ENCODE assay signal across 28 mouse cellular contexts in genomic region chr10:34086514-34086913, GRCm38 (mm10). TPM values are rescaled to one million over a fixed set of nuclear protein-coding genes. Genes with fewer than 3 reads are reported as not detected.
DNase-seq lines count a peak whose midpoint lies in the region; ATAC-seq and TF ChIP-seq lines count a peak whose summit lies in the region.
"Had no signal": no experiment of that assay in that cellular context is flagged by ENCODE, and none has a peak within 500 bp of the region (broad histone marks: within the 10 kb centered on the region; RNA-seq: fewer than 3 reads in every experiment).

No protein-coding gene starts in this region.

- H3K36me3 ChIP-seq in lung, embryonic 14.5 days (ENCODE audit: insufficient read depth): no peaks in the 10 kb centered on the region
- H3K36me3 ChIP-seq in lung, embryonic 16.5 days (ENCODE audit: control insufficient read depth, insufficient read depth, low read length): no peaks in the 10 kb centered on the region
- no peaks in the 10 kb centered on the region for H3K36me3 ChIP-seq in lung, postnatal 0 days (ENCODE audit: insufficient read depth, low read length)
- H3K36me3 ChIP-seq: G1E had no signal

- H3K27ac ChIP-seq in layer of hippocampus, adult 2 months: peak overlapping the region; percentile 4; the same call in 1 of the 2 replicates
- H3K27ac ChIP-seq in lung, embryonic 14.5 days (ENCODE audit: low read depth): peak overlapping the region; percentile 24; the same call in 1 of the 2 replicates
- H3K27ac ChIP-seq in lung, embryonic 16.5 days (ENCODE audit: low read length): no peak overlapping the region
- H3K27ac ChIP-seq in lung, postnatal 0 days (ENCODE audit: low read length): no peak overlapping the region
- H3K27ac ChIP-seq in embryonic fibroblast, embryonic 13.5 days (ENCODE audit: insufficient read depth, low read length): peak overlapping the region; percentile 57

- peak; percentile 67; the same call in 1 of the 2 replicates for ATAC-seq in lung, embryonic 14.5 days (ENCODE audit: insufficient read depth)
- peak; percentile 49 for ATAC-seq in lung, embryonic 16.5 days (ENCODE audit: low read depth)
- ATAC-seq in lung, postnatal 0 days: no peak
- ATAC-seq: activated CD4-positive, CD25-positive, alpha-beta regulatory T cell, adult 4 months; CD4-positive, CD25-positive, alpha-beta regulatory T cell, adult 4 months; Patski had no signal

- TF ChIP-seq POLR2A in embryonic fibroblast, embryonic 13.5 days (IDR thresholded peaks at IDR 0.05; ENCODE audit: low read depth, low read length): no peak

- H3K4me3 ChIP-seq in layer of hippocampus, adult 2 months: no peak overlapping the region
- H3K4me3 ChIP-seq in lung, embryonic 14.5 days (ENCODE audit: low read depth, low read length): no peak overlapping the region
- H3K4me3 ChIP-seq in lung, embryonic 16.5 days (ENCODE audit: low read length): no peak overlapping the region
- no peak overlapping the region for H3K4me3 ChIP-seq in lung, postnatal 0 days (ENCODE audit: low read depth, low read length)
- no peak overlapping the region for H3K4me3 ChIP-seq in embryonic fibroblast, embryonic 13.5 days (ENCODE audit: insufficient read depth, low read length)

- no peaks in the 10 kb centered on the region for H3K4me1 ChIP-seq in lung, embryonic 14.5 days (ENCODE audit: insufficient read depth)
- H3K4me1 ChIP-seq in lung, embryonic 16.5 days (replicated peaks; ENCODE audit: control insufficient read depth, insufficient read depth, low read length): peaks cover 6% of the 10 kb centered on the region; the same call in 1 of the 2 replicates
- H3K4me1 ChIP-seq in lung, postnatal 0 days (ENCODE audit: insufficient read depth, low read depth, low read length): no peaks in the 10 kb centered on the region
- no peaks in the 10 kb centered on the region for H3K4me1 ChIP-seq in embryonic fibroblast, embryonic 13.5 days (ENCODE audit: control insufficient read depth, insufficient read depth, low read length)

- no peaks in the 10 kb centered on the region for H3K27me3 ChIP-seq in lung, embryonic 14.5 days (ENCODE audit: insufficient read depth, low read length)
- no peaks in the 10 kb centered on the region for H3K27me3 ChIP-seq in lung, embryonic 16.5 days (ENCODE audit: control insufficient read depth, insufficient read depth, low read depth, low read length)
- no peaks in the 10 kb centered on the region for H3K27me3 ChIP-seq in lung, postnatal 0 days (replicated peaks; ENCODE audit: insufficient read depth, low read length)
- H3K27me3 ChIP-seq: Patski had no signal

- no peak for DNase-seq in layer of hippocampus, adult 2 months (ENCODE audit: low spot score in 2 of 2)
- no peak for DNase-seq in layer of hippocampus, adult 18-20 months (ENCODE audit: low spot score in 2 of 2)
- DNase-seq in lung, embryonic 14.5 days: peak; percentile 55
- DNase-seq in lung, postnatal 36 days: no peak
- DNase-seq in lung, postnatal 0 days (ENCODE audit: low spot score): no peak
- DNase-seq in right cerebral cortex, postnatal 10 days (ENCODE audit: low spot score in 2 of 2): no peak
- DNase-seq: adrenal gland, adult 2 months; adrenal gland, adult 8-10 months; adrenal gland, postnatal 10 days; adrenal gland, postnatal 14 days; adrenal gland, postnatal 25 days; adrenal gland, postnatal 36 days; B cell, adult 2 months; cerebellum, adult 11 months; cerebellum, adult 11-12 months had no signal

- no peak overlapping the region for H3K9ac ChIP-seq in lung, embryonic 14.5 days
- no peak overlapping the region for H3K9ac ChIP-seq in lung, embryonic 16.5 days (ENCODE audit: low read length)
- H3K9ac ChIP-seq in lung, postnatal 0 days (replicated peaks; ENCODE audit: low read depth): no peak overlapping the region

- TF ChIP-seq EP300 in lung, postnatal 0 days (IDR thresholded peaks at IDR 0.05): no peak

- WGBS in lung, embryonic 14.5 days: 56% methylated on average over 1 of the region's 1 CpGs
- WGBS in lung, embryonic 16.5 days: 44% methylated on average over 1 of the region's 1 CpGs
- 54% methylated on average over 1 of the region's 1 CpGs for WGBS in lung, postnatal 0 days

- no peak for TF ChIP-seq CTCF in layer of hippocampus, adult 2 months (conservative IDR thresholded peaks at IDR 0.05)
- TF ChIP-seq CTCF in lung, embryonic 14.5 days (IDR thresholded peaks at IDR 0.05; ENCODE audit: low read depth): no peak
- TF ChIP-seq CTCF in lung, postnatal 0 days (IDR thresholded peaks at IDR 0.05): no peak
- no peak for TF ChIP-seq CTCF in embryonic fibroblast, embryonic 13.5 days (IDR thresholded peaks at IDR 0.05; ENCODE audit: borderline replicate concordance, insufficient read depth, low read length)

- no peaks in the 10 kb centered on the region for H3K9me3 ChIP-seq in lung, embryonic 14.5 days (ENCODE audit: low read depth, low read length)
- no peaks in the 10 kb centered on the region for H3K9me3 ChIP-seq in lung, embryonic 16.5 days (ENCODE audit: control insufficient read depth, low read length)
- H3K9me3 ChIP-seq in lung, postnatal 0 days (ENCODE audit: low read length): no peaks in the 10 kb centered on the region
- H3K9me3 ChIP-seq: G1E had no signal

- no peak overlapping the region for H3K4me2 ChIP-seq in lung, embryonic 14.5 days
- no peak overlapping the region for H3K4me2 ChIP-seq in lung, embryonic 16.5 days (ENCODE audit: low read depth, low read length)
- H3K4me2 ChIP-seq in lung, postnatal 0 days (replicated peaks; ENCODE audit: low read depth, low read length): no peak overlapping the region

RNA-seq across cellular contexts. Expression of gene Calhm5, which starts 9.8 kb away (rescaled TPM):
- total RNA-seq in layer of hippocampus, adult 2 months (2021): 1 to 10 TPM; 3.9 to 4.7 TPM
- total RNA-seq in layer of hippocampus, adult 18-20 months (2021): 1 to 10 TPM; 4.0 to 4.1 TPM
- 0.70 and 0.96 TPM in 2 replicates for polyA plus RNA-seq in lung, embryonic 14.5 days (2014; fragmentation: Nextera tagmentation; extraction: Ambion mirVana)
- polyA plus RNA-seq in lung, embryonic 16.5 days (2015; fragmentation: Nextera tagmentation; extraction: Ambion mirVana): 1.0 TPM in 2 replicates
- 1.2 and 1.3 TPM in 2 replicates for polyA plus RNA-seq in lung, postnatal 0 days (2015; fragmentation: Nextera tagmentation; extraction: Ambion mirVana)
- 2.0 and 2.7 TPM in 2 replicates for polyA plus RNA-seq in embryonic fibroblast, embryonic 13.5 days (2011; ENCODE audit: insufficient read length, low read depth, missing spikeins)
- total RNA-seq: MEL had no signal
- polyA plus RNA-seq: activated CD4-positive, CD25-positive, alpha-beta regulatory T cell, adult 4 months; CD4-positive, CD25-positive, alpha-beta regulatory T cell, adult 4 months; G1E had no signal

RNA-seq across cellular contexts. Expression of gene Calhm6, which starts 41.3 kb away (rescaled TPM):
- total RNA-seq in layer of hippocampus, adult 2 months (2021): under 1 TPM; 0.44 to 0.56 TPM
- not detected for total RNA-seq in layer of hippocampus, adult 18-20 months (2021)
- polyA plus RNA-seq in lung, embryonic 14.5 days (2014; fragmentation: Nextera tagmentation; extraction: Ambion mirVana): 1.2 and 1.5 TPM in 2 replicates
- 1.1 and 1.8 TPM in 2 replicates for polyA plus RNA-seq in lung, embryonic 16.5 days (2015; fragmentation: Nextera tagmentation; extraction: Ambion mirVana)
- polyA plus RNA-seq in lung, postnatal 0 days (2015; fragmentation: Nextera tagmentation; extraction: Ambion mirVana): 1.1 TPM in 2 replicates
- polyA plus RNA-seq in embryonic fibroblast, embryonic 13.5 days (2011; ENCODE audit: insufficient read length, low read depth, missing spikeins): not detected in 2 replicates
- total RNA-seq: MEL had no signal
- polyA plus RNA-seq: C2C12, G1E, Patski had no signal

RNA-seq across cellular contexts. Expression of gene Calhm4, which starts 42.4 kb away (rescaled TPM):
- not detected for total RNA-seq in layer of hippocampus, adult 2 months (2021)
- not detected for total RNA-seq in layer of hippocampus, adult 18-20 months (2021)
- polyA plus RNA-seq in lung, embryonic 14.5 days (2014; fragmentation: Nextera tagmentation; extraction: Ambion mirVana): not detected in 2 replicates
- polyA plus RNA-seq in lung, embryonic 16.5 days (2015; fragmentation: Nextera tagmentation; extraction: Ambion mirVana): not detected in 2 replicates
- polyA plus RNA-seq in lung, postnatal 0 days (2015; fragmentation: Nextera tagmentation; extraction: Ambion mirVana): not detected in 2 replicates
- polyA plus RNA-seq in embryonic fibroblast, embryonic 13.5 days (2011; ENCODE audit: insufficient read length, low read depth, missing spikeins): 0.14 TPM in 1 of 2 replicates, not detected in the other
- total RNA-seq: adrenal gland, adult 18-20 months; adrenal gland, adult 2 months; adrenal gland, adult 8-10 months; adrenal gland, postnatal 10 days; adrenal gland, postnatal 14 days; adrenal gland, postnatal 25 days; adrenal gland, postnatal 36 days; adrenal gland, postnatal 4 days; MEL had no signal
- polyA plus RNA-seq: activated CD4-positive, CD25-positive, alpha-beta regulatory T cell, adult 4 months; adrenal gland, adult 2 months; brain, embryonic 14.5 days; C2C12; CD4-positive, CD25-positive, alpha-beta regulatory T cell, adult 4 months; G1E had no signal

RNA-seq across cellular contexts. Expression of gene Trappc3l, which starts 49.1 kb away (rescaled TPM):
- under 1 TPM in 1 of 2 experiments, not detected in 1; 0.39 TPM for total RNA-seq in layer of hippocampus, adult 2 months (2021)
- under 1 TPM in 1 of 2 experiments, not detected in 1; 0.64 TPM for total RNA-seq in layer of hippocampus, adult 18-20 months (2021)
- not detected in 2 replicates for polyA plus RNA-seq in lung, embryonic 14.5 days (2014; fragmentation: Nextera tagmentation; extraction: Ambion mirVana)
- polyA plus RNA-seq in lung, embryonic 16.5 days (2015; fragmentation: Nextera tagmentation; extraction: Ambion mirVana): not detected in 2 replicates
- polyA plus RNA-seq in lung, postnatal 0 days (2015; fragmentation: Nextera tagmentation; extraction: Ambion mirVana): not detected in 2 replicates
- not detected in 2 replicates for polyA plus RNA-seq in embryonic fibroblast, embryonic 13.5 days (2011; ENCODE audit: insufficient read length, low read depth, missing spikeins)
- total RNA-seq: adrenal gland, adult 18-20 months; adrenal gland, adult 2 months; adrenal gland, adult 8-10 months; adrenal gland, postnatal 10 days; adrenal gland, postnatal 14 days; adrenal gland, postnatal 25 days; adrenal gland, postnatal 36 days; adrenal gland, postnatal 4 days; CH12.LX; ES-E14; G1E; MEL had no signal
- polyA plus RNA-seq: activated CD4-positive, CD25-positive, alpha-beta regulatory T cell, adult 4 months; adrenal gland, adult 2 months; C2C12; CD4-positive, CD25-positive, alpha-beta regulatory T cell, adult 4 months; G1E; Patski had no signal

Comparison
In these comparisons a context has a peak if more than half of its experiments do, and no peak if none do; other contexts are left out.
1. H3K27ac ChIP-seq: peak in layer of hippocampus, adult 2 months (single experiment), lung, embryonic 14.5 days (single experiment) and embryonic fibroblast, embryonic 13.5 days (single experiment); none in lung, embryonic 16.5 days (single experiment) and lung, postnatal 0 days (single experiment).